ENCODE assay signal across 8 mouse cellular contexts in the genomic region with DNA sequence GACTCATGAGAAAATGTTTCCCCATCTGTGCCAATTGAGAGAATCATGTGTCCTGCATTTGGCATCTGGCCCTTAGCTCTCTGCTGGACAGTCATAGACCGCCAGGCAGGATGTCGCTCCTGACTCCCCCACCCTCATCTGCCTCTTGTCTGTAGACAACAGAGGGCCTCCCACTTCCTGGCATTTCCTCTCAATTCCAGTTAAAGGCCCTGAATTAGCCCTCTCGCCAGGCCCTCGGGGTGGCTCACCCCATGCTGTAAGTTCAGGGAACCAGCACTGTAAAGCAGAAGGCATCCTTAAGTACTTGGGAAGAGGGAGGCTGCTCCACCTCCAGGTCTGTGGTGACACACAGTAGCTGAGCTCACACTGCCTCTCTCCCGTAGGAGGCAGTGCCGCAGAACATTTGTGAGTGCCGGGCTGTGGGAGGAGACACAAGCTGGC. TPM values are rescaled to one million over a fixed set of nuclear protein-coding genes. Genes with fewer than 3 reads are reported as not detected.
DNase-seq lines count a peak whose midpoint lies in the region; ATAC-seq and TF ChIP-seq lines count a peak whose summit lies in the region.

No protein-coding gene starts in this region.

- no peaks in the 10 kb centered on the region for H3K36me3 ChIP-seq in embryonic facial prominence, embryonic 10.5 days (replicated peaks)
- H3K36me3 ChIP-seq in heart, postnatal 0 days (replicated peaks; ENCODE audit: control insufficient read depth, insufficient read depth, low read length) = no peaks in the 10 kb centered on the region
- no peaks in the 10 kb centered on the region for H3K36me3 ChIP-seq in lung, embryonic 14.5 days (ENCODE audit: insufficient read depth)
- H3K36me3 ChIP-seq in stomach, embryonic 16.5 days (ENCODE audit: control insufficient read depth, insufficient read depth, low read length) = no peaks in the 10 kb centered on the region

- H3K9ac ChIP-seq in heart, postnatal 0 days (replicated peaks; ENCODE audit: low read depth, low read length) = no peak overlapping the region
- no peak overlapping the region for H3K9ac ChIP-seq in lung, embryonic 14.5 days
- no peak overlapping the region for H3K9ac ChIP-seq in stomach, embryonic 16.5 days (ENCODE audit: low read length)

- peak; percentile 54 for DNase-seq in testis, postnatal 10 days (ENCODE audit: low spot score)
- no peak for DNase-seq in testis, postnatal 14 days (ENCODE audit: low spot score)
- DNase-seq in embryonic facial prominence, embryonic 10.5 days (ENCODE audit: low spot score) = peak; percentile 43
- peak; percentile 90 for DNase-seq in heart, postnatal 0 days (ENCODE audit: low spot score)
- peak; percentile 67 to 81 for DNase-seq in kidney, postnatal 4 days
- peak; percentile 86 for DNase-seq in lung, embryonic 14.5 days
- no peak for DNase-seq in cerebellum, postnatal 36 days

- peak overlapping the region; percentile 57 for H3K27ac ChIP-seq in embryonic facial prominence, embryonic 10.5 days (replicated peaks)
- peak overlapping the region; percentile 54 for H3K27ac ChIP-seq in heart, postnatal 0 days (ENCODE audit: low read depth)
- peak overlapping the region; percentile 61 for H3K27ac ChIP-seq in lung, embryonic 14.5 days (ENCODE audit: low read depth)
- H3K27ac ChIP-seq in stomach, embryonic 16.5 days (ENCODE audit: low read length) = peak overlapping the region; percentile 3; the same call in 1 of the 2 replicates

- TF ChIP-seq CTCF in heart, postnatal 0 days (IDR thresholded peaks at IDR 0.05; ENCODE audit: low read depth) = peak; percentile 53
- peak; percentile 66 for TF ChIP-seq CTCF in lung, embryonic 14.5 days (IDR thresholded peaks at IDR 0.05; ENCODE audit: low read depth)

- WGBS in embryonic facial prominence, embryonic 10.5 days = 22% methylated on average over 7 of the region's 7 CpGs
- 7% methylated on average over 7 of the region's 7 CpGs for WGBS in heart, postnatal 0 days
- 11% methylated on average over 7 of the region's 7 CpGs for WGBS in lung, embryonic 14.5 days
- 13% methylated on average over 7 of the region's 7 CpGs for WGBS in stomach, embryonic 16.5 days

- H3K27me3 ChIP-seq in embryonic facial prominence, embryonic 10.5 days (replicated peaks; ENCODE audit: low read depth, poor library complexity, severe bottlenecking) = no peaks in the 10 kb centered on the region
- no peaks in the 10 kb centered on the region for H3K27me3 ChIP-seq in heart, postnatal 0 days (ENCODE audit: control insufficient read depth, insufficient read depth, low read length)
- no peaks in the 10 kb centered on the region for H3K27me3 ChIP-seq in lung, embryonic 14.5 days (ENCODE audit: insufficient read depth, low read length)
- no peaks in the 10 kb centered on the region; the same call in 1 of the 2 replicates for H3K27me3 ChIP-seq in stomach, embryonic 16.5 days (ENCODE audit: control insufficient read depth, insufficient read depth, low read length)

- peaks cover 8% of the 10 kb centered on the region for H3K4me1 ChIP-seq in embryonic facial prominence, embryonic 10.5 days
- peaks cover 7% of the 10 kb centered on the region for H3K4me1 ChIP-seq in heart, postnatal 0 days (ENCODE audit: control insufficient read depth, insufficient read depth)
- peaks cover 8% of the 10 kb centered on the region; the same call in 1 of the 2 replicates for H3K4me1 ChIP-seq in lung, embryonic 14.5 days (ENCODE audit: insufficient read depth)
- 0 out of 2 replicates have a peak, but pooled peaks cover 3% of the 10 kb centered on the region for H3K4me1 ChIP-seq in stomach, embryonic 16.5 days (ENCODE audit: control insufficient read depth, insufficient read depth, low read length)

- H3K4me3 ChIP-seq in embryonic facial prominence, embryonic 10.5 days = no peak overlapping the region
- no peak overlapping the region for H3K4me3 ChIP-seq in heart, postnatal 0 days (ENCODE audit: low read depth, low read length)
- no peak overlapping the region for H3K4me3 ChIP-seq in lung, embryonic 14.5 days (ENCODE audit: low read depth, low read length)
- H3K4me3 ChIP-seq in stomach, embryonic 16.5 days (replicated peaks; ENCODE audit: low read length) = no peak overlapping the region

- peak; percentile 95 for TF ChIP-seq EP300 in heart, postnatal 0 days (IDR thresholded peaks at IDR 0.05; ENCODE audit: low read depth)

- no peaks in the 10 kb centered on the region for H3K9me3 ChIP-seq in embryonic facial prominence, embryonic 10.5 days
- no peaks in the 10 kb centered on the region for H3K9me3 ChIP-seq in heart, postnatal 0 days (replicated peaks; ENCODE audit: control insufficient read depth, low read length)
- no peaks in the 10 kb centered on the region for H3K9me3 ChIP-seq in lung, embryonic 14.5 days (ENCODE audit: low read depth, low read length)
- H3K9me3 ChIP-seq in stomach, embryonic 16.5 days (replicated peaks; ENCODE audit: control insufficient read depth, low read length) = no peaks in the 10 kb centered on the region

- peak; percentile 94 for ATAC-seq in heart, postnatal 0 days (ENCODE audit: insufficient read depth, low read depth)
- ATAC-seq in lung, embryonic 14.5 days (ENCODE audit: insufficient read depth) = peak; percentile 89
- ATAC-seq in stomach, embryonic 16.5 days (ENCODE audit: insufficient read depth, low FRiP score) = peak; percentile 77

- no peak overlapping the region for H3K4me2 ChIP-seq in heart, postnatal 0 days (ENCODE audit: low read depth, low read length)
- no peak overlapping the region for H3K4me2 ChIP-seq in lung, embryonic 14.5 days
- no peak overlapping the region for H3K4me2 ChIP-seq in stomach, embryonic 16.5 days (ENCODE audit: low read depth, low read length)

RNA-seq across cellular contexts. Expression of gene Gucy2g, which starts 3.8 kb away (rescaled TPM):
- not detected in 2 replicates for polyA plus RNA-seq in embryonic facial prominence, embryonic 10.5 days (2016; fragmentation: Nextera tagmentation; extraction: Ambion mirVana)
- total RNA-seq in heart, postnatal 0 days (2014; rRNA removed; ENCODE audit: low replicate concordance) = not detected in 2 replicates
- not detected in 2 replicates for polyA plus RNA-seq in heart, postnatal 0 days (2015; fragmentation: Nextera tagmentation; extraction: Ambion mirVana)
- polyA plus RNA-seq in lung, embryonic 14.5 days (2014; fragmentation: Nextera tagmentation; extraction: Ambion mirVana) = not detected in 2 replicates
- 0.05 and 0.11 TPM in 2 replicates for polyA plus RNA-seq in stomach, embryonic 16.5 days (2015; fragmentation: Nextera tagmentation; extraction: Ambion mirVana)

RNA-seq across cellular contexts. Expression of gene Acsl5, which starts 6.9 kb away (rescaled TPM):
- polyA plus RNA-seq in embryonic facial prominence, embryonic 10.5 days (2016; fragmentation: Nextera tagmentation; extraction: Ambion mirVana) = 24.0 and 27.4 TPM in 2 replicates
- 14.7 and 28.1 TPM in 2 replicates for total RNA-seq in heart, postnatal 0 days (2014; rRNA removed; ENCODE audit: low replicate concordance)
- 15.0 and 15.8 TPM in 2 replicates for polyA plus RNA-seq in heart, postnatal 0 days (2015; fragmentation: Nextera tagmentation; extraction: Ambion mirVana)
- polyA plus RNA-seq in lung, embryonic 14.5 days (2014; fragmentation: Nextera tagmentation; extraction: Ambion mirVana) = 60.1 and 69.3 TPM in 2 replicates
- polyA plus RNA-seq in stomach, embryonic 16.5 days (2015; fragmentation: Nextera tagmentation; extraction: Ambion mirVana) = 145 and 151 TPM in 2 replicates

Comparison
In these comparisons a context has a peak if more than half of its experiments do, and no peak if none do; other contexts are left out.
1. DNase-seq: peak in testis, postnatal 10 days (single experiment), embryonic facial prominence, embryonic 10.5 days (single experiment), heart, postnatal 0 days (single experiment), kidney, postnatal 4 days (2 of 2) and lung, embryonic 14.5 days (single experiment); none in testis, postnatal 14 days (single experiment) and cerebellum, postnatal 36 days (0 of 2).
2. H3K27ac ChIP-seq: peak in every context shown above with its lines; median percentile 61 in lung, embryonic 14.5 days; 57 in embryonic facial prominence, embryonic 10.5 days; 54 in heart, postnatal 0 days; 3 in stomach, embryonic 16.5 days.
3. Peak in every context shown above with its lines, with median percentiles within 50 percentile points of each other: ATAC-seq.